14 mouse cellular contexts compared by ENCODE assay signal in genomic region chr12:70798496-70798895, GRCm38 (mm10). TPM values are rescaled to one million over a fixed set of nuclear protein-coding genes. Genes with fewer than 3 reads are reported as not detected.
DNase-seq lines count a peak whose midpoint lies in the region; ATAC-seq and TF ChIP-seq lines count a peak whose summit lies in the region.
"Had no signal": no experiment of that assay in that cellular context is flagged by ENCODE, and none has a peak within 500 bp of the region (broad histone marks: within the 10 kb centered on the region; RNA-seq: fewer than 3 reads in every experiment).

No protein-coding gene starts in this region.

- no peaks in the 10 kb centered on the region for H3K9me3 ChIP-seq in kidney, embryonic 14.5 days (ENCODE audit: control insufficient read depth, low read length)
- no peaks in the 10 kb centered on the region for H3K9me3 ChIP-seq in lung, postnatal 0 days (ENCODE audit: low read length)
- H3K9me3 ChIP-seq: hindbrain, embryonic 15.5 days; neural tube, embryonic 12.5 days had no signal

- peak overlapping the region; percentile 59; the same call in 1 of the 2 replicates for H3K27ac ChIP-seq in gastrocnemius, adult 2 months
- no peak overlapping the region for H3K27ac ChIP-seq in kidney, embryonic 14.5 days (ENCODE audit: low read depth, low read length)
- H3K27ac ChIP-seq in lung, postnatal 0 days (ENCODE audit: low read length) = peak overlapping the region; percentile 86
- H3K27ac ChIP-seq: hindbrain, embryonic 15.5 days; liver, embryonic 14.5 days; neural tube, embryonic 12.5 days had no signal

- H3K9ac ChIP-seq in kidney, embryonic 14.5 days (ENCODE audit: low read depth, low read length) = no peak overlapping the region
- H3K9ac ChIP-seq in lung, postnatal 0 days (replicated peaks; ENCODE audit: low read depth) = no peak overlapping the region
- H3K9ac ChIP-seq: hindbrain, embryonic 15.5 days; liver, embryonic 14.5 days; neural tube, embryonic 12.5 days had no signal

- intact Hi-C loops in gastrocnemius, adult 2 months (cut with DNase I) = no loop called here

- no peak overlapping the region for H3K4me3 ChIP-seq in gastrocnemius, adult 2 months
- no peak overlapping the region for H3K4me3 ChIP-seq in kidney, embryonic 14.5 days (ENCODE audit: low read length)
- no peak overlapping the region for H3K4me3 ChIP-seq in lung, postnatal 0 days (ENCODE audit: low read depth, low read length)
- H3K4me3 ChIP-seq: hindbrain, embryonic 15.5 days; neural tube, embryonic 12.5 days had no signal

- TF ChIP-seq EP300 in lung, postnatal 0 days (IDR thresholded peaks at IDR 0.05) = no peak

- peak; percentile 34 for DNase-seq in gastrocnemius, adult 2 months
- no peak for DNase-seq in gastrocnemius, postnatal 10 days
- peak; percentile 27 for DNase-seq in kidney, postnatal 14 days
- DNase-seq in lung, postnatal 0 days (ENCODE audit: low spot score) = no peak
- no peak for DNase-seq in lung, postnatal 36 days
- peak; percentile 30 for DNase-seq in heart, postnatal 4 days
- DNase-seq in thymus, adult 18-20 months = no peak
- DNase-seq: cerebellum, postnatal 25 days; right cerebral cortex, postnatal 25 days; thymus, adult 2 months had no signal

- H3K4me2 ChIP-seq in kidney, embryonic 14.5 days (replicated peaks; ENCODE audit: low read depth, low read length) = no peak overlapping the region
- H3K4me2 ChIP-seq in lung, postnatal 0 days (replicated peaks; ENCODE audit: low read depth, low read length) = no peak overlapping the region
- H3K4me2 ChIP-seq: hindbrain, embryonic 15.5 days; neural tube, embryonic 12.5 days had no signal

- no peak for ATAC-seq in kidney, embryonic 14.5 days (ENCODE audit: low FRiP score, low TSS enrichment)
- ATAC-seq in lung, postnatal 0 days = no peak

- no peak for TF ChIP-seq CTCF in gastrocnemius, adult 2 months (IDR thresholded peaks at IDR 0.05)
- no peak for TF ChIP-seq CTCF in lung, postnatal 0 days (IDR thresholded peaks at IDR 0.05)

- H3K36me3 ChIP-seq in kidney, embryonic 14.5 days (ENCODE audit: control insufficient read depth, insufficient read depth, low read length) = no peaks in the 10 kb centered on the region
- H3K36me3 ChIP-seq in lung, postnatal 0 days (ENCODE audit: insufficient read depth, low read length) = no peaks in the 10 kb centered on the region
- H3K36me3 ChIP-seq: hindbrain, embryonic 15.5 days; neural tube, embryonic 12.5 days had no signal

- H3K27me3 ChIP-seq in kidney, embryonic 14.5 days (ENCODE audit: control insufficient read depth, insufficient read depth, low read length) = no peaks in the 10 kb centered on the region
- no peaks in the 10 kb centered on the region for H3K27me3 ChIP-seq in lung, postnatal 0 days (replicated peaks; ENCODE audit: insufficient read depth, low read length)
- H3K27me3 ChIP-seq: hindbrain, embryonic 15.5 days; neural tube, embryonic 12.5 days had no signal

- 47% methylated on average over 8 of the region's 8 CpGs for WGBS in kidney, embryonic 14.5 days
- 38% methylated on average over 8 of the region's 8 CpGs for WGBS in lung, postnatal 0 days

- 0 out of 2 replicates have a peak, but pooled peaks cover 6% of the 10 kb centered on the region for H3K4me1 ChIP-seq in kidney, embryonic 14.5 days (ENCODE audit: control insufficient read depth, insufficient read depth, low read length)
- H3K4me1 ChIP-seq in lung, postnatal 0 days (ENCODE audit: insufficient read depth, low read depth, low read length) = peaks cover 10% of the 10 kb centered on the region; the same call in 1 of the 2 replicates

RNA-seq across cellular contexts. Expression of gene Frmd6, which starts 26.8 kb away (rescaled TPM):
- total RNA-seq in gastrocnemius, adult 2 months (2021) = 10 to 100 TPM in 1 of 2 experiments, 1 to 10 TPM in 1; 9.8 to 14.2 TPM
- total RNA-seq in gastrocnemius, postnatal 10 days (2021) = 10 to 100 TPM; 27.4 to 34.5 TPM
- polyA plus RNA-seq in kidney, embryonic 14.5 days (2014; fragmentation: Nextera tagmentation; extraction: Ambion mirVana) = 10.8 and 17.4 TPM in 2 replicates
- 25.5 and 27.9 TPM in 2 replicates for polyA plus RNA-seq in lung, postnatal 0 days (2015; fragmentation: Nextera tagmentation; extraction: Ambion mirVana)
- total RNA-seq in heart, postnatal 4 days (2021) = 10 to 100 TPM; 40.0 to 42.1 TPM

Comparison
In these comparisons a context has a peak if more than half of its experiments do, and no peak if none do; other contexts are left out.
1. DNase-seq: peak in gastrocnemius, adult 2 months (single experiment), kidney, postnatal 14 days (single experiment) and heart, postnatal 4 days (single experiment); none in gastrocnemius, postnatal 10 days (single experiment), lung, postnatal 0 days (single experiment), lung, postnatal 36 days (single experiment) and thymus, adult 18-20 months (0 of 2).